Mouse (Mus musculus) midbrain, embryonic 10.5 days (tissue): ENCODE measurements around the gene Atp6v0a2. TPM values are rescaled to one million over a fixed set of nuclear protein-coding genes. Genes with fewer than 3 reads are reported as not detected.
A peak's percentile ranks its signal among the peaks of the same experiment; 100 is the strongest.
"Not testable (repeated sequence)": the region's sequence is repeated elsewhere in the genome, so short reads cannot be mapped to it uniquely, and the experiment has no call there.

ENCODE experiments used
- DNase-seq: peaks from one replicate; pipeline ENCODE4 v3.0.0-alpha.2; 2017; ENCODE audit warnings: low spot score
- H3K27ac ChIP-seq: fragments of 300-500 bp; sonication (generic); replicated peaks from 2 replicates; pipeline ENCODE4 v1.5.1; 2016; ENCODE audit warnings: mild to moderate bottlenecking
- H3K27me3 ChIP-seq: fragments of 300-500 bp; sonication (generic); 2 replicates; pipeline ENCODE4 v1.6.1; 2016; ENCODE audit warnings: low read depth, mild to moderate bottlenecking; ENCODE audit not compliant: poor library complexity, severe bottlenecking
- H3K36me3 ChIP-seq: fragments of 300-500 bp; sonication (generic); 2 replicates; pipeline ENCODE4 v1.6.1; 2016; ENCODE audit warnings: mild to moderate bottlenecking, moderate library complexity
- H3K4me1 ChIP-seq: fragments of 300-500 bp; sonication (generic); 2 replicates; pipeline ENCODE4 v1.6.1; 2016
- H3K4me3 ChIP-seq: fragments of 300-500 bp; sonication (generic); 2 replicates; pipeline ENCODE4 v1.5.1; 2016; ENCODE audit warnings: mild to moderate bottlenecking, moderate library complexity
- H3K9me3 ChIP-seq: fragments of 300-500 bp; sonication (generic); replicated peaks from 2 replicates; pipeline ENCODE4 v1.6.1; 2016; ENCODE audit warnings: mild to moderate bottlenecking
- WGBS: fragments of 180-500 bp; shearing (Covaris S2); methylation state at CpG from one replicate; pipeline ENCODE4 v1.1.7; 2016; 5-methylcytosine and 5-hydroxymethylcytosine counted together
- polyA plus RNA-seq: library from polyadenylated mRNA; unstranded; fragments of >200 nt; fragmentation: Nextera tagmentation; extraction: Ambion mirVana; gene quantifications from 2 replicates; pipeline ENCODE4 v1.2.1, GENCODE M21; 2016

Atp6v0a2 gene
- polyA plus RNA-seq, 1 experiment from 2014 or later = 46.6 TPM

- 74% methylated on average over 13 of the region's 13 CpGs for WGBS
These were observed 7.0 kb upstream of the Atp6v0a2 start for GRCm38 (mm10) chr5:124621362-124621761.

DNA sequence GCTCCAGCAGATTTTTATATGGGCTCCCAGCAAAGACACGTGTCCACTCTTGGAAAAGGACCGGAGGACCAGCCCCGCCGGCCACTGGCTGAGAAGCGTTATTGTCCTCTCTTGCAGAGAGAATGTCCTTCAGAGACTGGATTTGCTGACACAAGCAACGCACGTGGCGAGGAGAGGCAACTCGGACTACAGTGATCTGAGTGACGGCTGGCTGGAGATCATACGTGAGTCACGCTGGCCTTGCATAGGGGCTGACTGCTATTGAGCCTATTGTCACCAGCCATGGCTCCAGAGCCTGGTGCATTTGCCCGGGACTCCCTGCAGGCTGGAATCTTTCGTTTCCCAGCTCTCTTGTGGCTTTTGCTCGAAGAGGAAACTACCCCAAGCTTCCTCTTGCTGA is 5.5 kb upstream of the Atp6v0a2 start:
- no peak for DNase-seq
- Histone ChIP-seq H3K4me1 (peaks cover 1% of the 10 kb centered on the region), H3K4me3 (no peak overlapping the region), H3K36me3 (peaks cover 46% of the 10 kb centered on the region), H3K9me3 (no peaks in the 10 kb centered on the region), H3K27me3 (no peaks in the 10 kb centered on the region), H3K27ac (no peak overlapping the region)
- WGBS = 90% methylated on average over 15 of the region's 15 CpGs

More at GRCm38 (mm10) chr5:124621362-124621761, 7.0 kb upstream of the Atp6v0a2 start:
- Histone ChIP-seq H3K27ac (no peak overlapping the region), H3K4me1 (no peaks in the 10 kb centered on the region), H3K27me3 (no peaks in the 10 kb centered on the region), H3K9me3 (no peaks in the 10 kb centered on the region), H3K4me3 (no peak overlapping the region), H3K36me3 (peaks cover 52% of the 10 kb centered on the region)
- no peak for DNase-seq

DNA sequence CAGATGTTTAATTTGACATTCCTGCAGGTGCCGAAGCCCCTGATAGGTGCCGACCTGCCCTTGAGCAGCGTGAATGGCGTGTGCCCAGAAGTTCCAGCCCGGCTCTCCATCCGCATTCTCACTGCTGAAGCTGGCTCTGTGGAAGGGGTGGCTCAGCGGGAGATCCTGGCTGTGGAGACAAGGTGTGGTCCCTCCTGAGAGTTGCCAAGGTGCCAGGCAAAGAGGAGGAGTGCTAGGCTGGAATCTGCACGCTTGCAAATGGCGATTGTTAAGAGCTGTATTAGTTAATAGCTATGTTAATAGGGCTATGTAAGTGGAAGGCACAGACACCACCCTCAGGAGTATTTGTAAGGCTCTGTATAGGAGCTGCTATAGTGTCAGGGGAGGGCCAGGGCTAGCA is 4.1 kb upstream of the Atp6v0a2 start:
- Histone ChIP-seq H3K4me1 (peaks cover 9% of the 10 kb centered on the region), H3K36me3 (peaks cover 32% of the 10 kb centered on the region), H3K27me3 (no peaks in the 10 kb centered on the region), H3K27ac (no peak overlapping the region), H3K9me3 (no peaks in the 10 kb centered on the region), H3K4me3 (no peak overlapping the region)
- no peak for DNase-seq
- 91% methylated on average over 9 of the region's 9 CpGs for WGBS

DNA sequence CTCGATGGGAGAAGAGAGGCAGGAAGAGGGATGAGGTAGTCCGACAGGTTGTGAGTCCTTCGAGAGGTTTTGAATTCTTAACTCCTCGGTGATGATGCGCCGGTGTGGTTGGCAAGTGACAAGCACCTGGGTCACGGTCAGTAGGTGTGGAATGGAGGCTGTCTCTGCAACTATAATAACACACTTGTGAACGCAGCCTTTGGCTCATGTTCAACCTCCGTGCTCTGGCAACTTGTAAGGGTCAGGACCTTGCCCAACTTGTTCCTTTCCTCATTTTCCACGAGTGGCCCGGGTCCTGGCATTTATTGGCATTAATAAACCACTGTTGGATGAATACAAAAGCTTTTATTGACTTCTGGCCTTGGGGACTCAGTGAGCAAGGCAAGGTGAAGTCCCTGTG is 1.3 kb downstream of the Atp6v0a2 start:
- Histone ChIP-seq H3K27me3 (no peaks in the 10 kb centered on the region), H3K9me3 (no peaks in the 10 kb centered on the region), H3K27ac (peak overlapping the region; percentile 80; the same call in 1 of the 2 replicates), H3K36me3 (peaks cover 40% of the 10 kb centered on the region), H3K4me1 (peaks cover 21% of the 10 kb centered on the region), H3K4me3 (peak overlapping the region; percentile 94)
- 36% methylated on average over 11 of the region's 11 CpGs for WGBS
- DNase-seq = no peak

DNA sequence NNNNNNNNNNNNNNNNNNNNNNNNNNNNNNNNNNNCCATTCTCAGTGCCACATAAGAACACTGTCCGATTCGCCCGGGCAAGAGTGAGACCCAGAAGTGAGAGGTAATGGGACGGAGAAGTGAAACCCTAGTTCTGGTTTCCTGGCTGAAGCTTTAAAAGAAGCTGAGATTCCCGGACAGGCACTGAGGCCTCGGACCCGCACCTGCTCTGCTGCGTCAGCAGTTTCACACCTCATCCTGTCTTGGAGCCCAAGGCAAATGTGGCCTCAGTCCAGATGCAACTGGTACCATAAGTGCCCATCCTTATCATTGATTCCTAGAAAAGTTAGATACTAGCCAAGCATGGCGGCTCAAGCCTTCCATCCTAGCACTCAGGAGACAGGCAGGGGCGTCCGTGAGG is 3.3 kb downstream of the Atp6v0a2 start:
- Histone ChIP-seq H3K27ac (no peak overlapping the region), H3K4me3 (no peak overlapping the region), H3K27me3 (no peaks in the 10 kb centered on the region), H3K9me3 (no peaks in the 10 kb centered on the region), H3K4me1 (peaks cover 21% of the 10 kb centered on the region), H3K36me3 (peaks cover 49% of the 10 kb centered on the region)
- no peak for DNase-seq
- 88% methylated on average over 11 of the region's 11 CpGs for WGBS

GRCm38 (mm10) chr5:124632461-124632860 is 4.1 kb downstream of the Atp6v0a2 start:
- 83% methylated on average over 5 of the region's 5 CpGs for WGBS

DNA sequence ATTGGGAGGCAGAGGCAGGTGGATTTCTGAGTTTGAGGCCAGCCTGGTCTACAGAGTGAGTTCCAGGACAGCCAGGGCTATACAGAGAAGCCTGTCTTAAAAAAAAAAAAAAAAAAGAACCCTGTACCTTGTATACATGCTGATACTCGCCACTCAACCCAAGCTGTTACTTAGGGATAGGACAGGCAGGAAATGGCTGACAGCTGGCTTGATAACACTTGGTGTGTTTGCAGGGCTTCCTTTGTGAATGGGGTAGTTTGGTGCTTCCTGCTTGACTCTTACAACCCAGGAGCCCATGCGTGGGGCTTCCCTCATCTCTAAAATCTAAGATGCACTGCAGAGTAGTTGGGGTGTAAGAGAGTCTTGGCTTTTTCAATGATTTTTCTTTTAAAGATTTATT is 5.0 kb downstream of the Atp6v0a2 start:
- 78% methylated on average over 2 of the region's 2 CpGs for WGBS

More at GRCm38 (mm10) chr5:124632461-124632860, 4.1 kb downstream of the Atp6v0a2 start:
- peaks cover 50% of the 10 kb centered on the region for H3K36me3 ChIP-seq
- H3K27ac ChIP-seq = no peak overlapping the region
- no peaks in the 10 kb centered on the region for H3K27me3 ChIP-seq
- DNase-seq = no peak
- H3K4me3 ChIP-seq = no peak overlapping the region
- no peaks in the 10 kb centered on the region for H3K9me3 ChIP-seq
- H3K4me1 ChIP-seq = peaks cover 21% of the 10 kb centered on the region

GRCm38 (mm10) chr5:124635068-124635467 is 6.7 kb downstream of the Atp6v0a2 start:
- H3K27ac ChIP-seq, H3K4me1 ChIP-seq, H3K27me3 ChIP-seq, H3K9me3 ChIP-seq, DNase-seq, H3K4me3 ChIP-seq: not testable (repeated sequence)
- 87% methylated on average over 4 of the region's 4 CpGs for WGBS
- H3K36me3 ChIP-seq = peaks cover 76% of the 10 kb centered on the region

More for the DNA sequence above, 5.0 kb downstream of the Atp6v0a2 start:
- H3K27me3 ChIP-seq = no peaks in the 10 kb centered on the region
- H3K36me3 ChIP-seq = peaks cover 59% of the 10 kb centered on the region
- DNase-seq = no peak
- H3K4me1 ChIP-seq = peaks cover 14% of the 10 kb centered on the region
- no peaks in the 10 kb centered on the region for H3K9me3 ChIP-seq
- no peak overlapping the region for H3K27ac ChIP-seq
- H3K4me3 ChIP-seq = no peak overlapping the region

GRCm38 (mm10) chr5:124636139-124636538 is 7.8 kb downstream of the Atp6v0a2 start:
- H3K9me3 ChIP-seq = no peaks in the 10 kb centered on the region
- H3K4me1 ChIP-seq = no peaks in the 10 kb centered on the region
- no peaks in the 10 kb centered on the region for H3K27me3 ChIP-seq
- no peak overlapping the region for H3K27ac ChIP-seq
- 90% methylated on average over 3 of the region's 3 CpGs for WGBS
- DNase-seq = no peak
- H3K4me3 ChIP-seq = no peak overlapping the region
- peaks cover 83% of the 10 kb centered on the region for H3K36me3 ChIP-seq

DNA sequence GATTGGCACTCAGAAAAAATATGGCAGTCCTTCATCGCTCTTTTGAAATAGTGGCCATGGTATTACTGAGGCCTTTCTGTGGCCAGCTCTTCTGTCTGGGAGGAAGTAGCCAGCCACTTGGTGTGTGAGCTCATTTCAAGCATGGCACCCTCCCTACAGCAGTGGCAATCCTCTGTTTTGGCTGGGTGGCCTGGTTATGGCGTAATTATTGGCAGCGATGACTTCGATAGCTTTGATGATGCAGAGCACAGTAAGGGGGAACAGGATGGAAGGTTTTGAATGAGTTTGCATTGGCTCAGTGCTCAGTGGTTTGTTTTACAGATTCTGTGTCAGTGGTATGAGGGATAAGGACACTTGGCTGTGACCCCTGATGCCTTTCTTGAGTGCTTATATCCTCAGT is 8.3 kb downstream of the Atp6v0a2 start:
- peaks cover 88% of the 10 kb centered on the region for H3K36me3 ChIP-seq
- no peaks in the 10 kb centered on the region for H3K4me1 ChIP-seq
- H3K4me3 ChIP-seq = no peak overlapping the region
- no peaks in the 10 kb centered on the region for H3K27me3 ChIP-seq
- H3K27ac ChIP-seq = no peak overlapping the region
- DNase-seq = no peak
- no peaks in the 10 kb centered on the region for H3K9me3 ChIP-seq
- WGBS = 95% methylated on average over 4 of the region's 4 CpGs

- Histone ChIP-seq H3K9me3 (no peaks in the 10 kb centered on the region), H3K27me3 (no peaks in the 10 kb centered on the region), H3K4me3 (no peak overlapping the region), H3K4me1 (no peaks in the 10 kb centered on the region), H3K27ac (no peak overlapping the region), H3K36me3 (peaks cover 94% of the 10 kb centered on the region)
- no peak for DNase-seq
- 97% methylated on average over 11 of the region's 11 CpGs for WGBS
These were observed 8.9 kb downstream of the Atp6v0a2 start for GRCm38 (mm10) chr5:124637300-124637699.

GRCm38 (mm10) chr5:124637836-124638235 is 9.5 kb downstream of the Atp6v0a2 start:
- WGBS = 97% methylated on average over 13 of the region's 13 CpGs
- Histone ChIP-seq H3K27ac (no peak overlapping the region), H3K36me3 (peaks cover 99% of the 10 kb centered on the region), H3K27me3 (no peaks in the 10 kb centered on the region), H3K4me1 (no peaks in the 10 kb centered on the region), H3K9me3 (no peaks in the 10 kb centered on the region), H3K4me3 (no peak overlapping the region)
- DNase-seq = no peak

DNA sequence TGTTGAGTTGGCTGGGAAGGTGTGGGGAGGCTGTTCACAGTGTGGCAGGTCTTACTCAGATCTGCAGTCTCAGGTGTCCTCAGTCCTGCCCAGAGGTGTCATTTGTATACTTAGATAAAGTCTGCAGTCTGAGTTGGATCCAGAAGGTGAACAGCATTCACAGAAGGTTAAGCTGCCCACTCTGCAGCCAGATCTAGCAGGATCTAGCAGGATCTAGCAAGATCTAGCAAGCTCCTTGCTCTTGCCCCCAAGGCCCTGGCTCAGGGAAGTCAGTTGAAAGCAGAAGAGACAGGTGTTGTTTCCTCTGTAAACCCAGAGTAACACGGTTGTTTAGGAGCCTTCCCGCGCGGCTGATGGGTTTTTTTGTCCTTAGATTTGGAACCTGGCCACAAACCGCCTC is 85.4 kb downstream of the Atp6v0a2 start:
- peaks cover 3% of the 10 kb centered on the region; the same call in 1 of the 2 replicates for H3K9me3 ChIP-seq
- no peak overlapping the region for H3K27ac ChIP-seq
- H3K4me1 ChIP-seq = no peaks in the 10 kb centered on the region
- WGBS = 91% methylated on average over 5 of the region's 5 CpGs
- no peak for DNase-seq
- H3K4me3 ChIP-seq = no peak overlapping the region
- H3K36me3 ChIP-seq = peaks cover 84% of the 10 kb centered on the region
- no peaks in the 10 kb centered on the region for H3K27me3 ChIP-seq

DNA sequence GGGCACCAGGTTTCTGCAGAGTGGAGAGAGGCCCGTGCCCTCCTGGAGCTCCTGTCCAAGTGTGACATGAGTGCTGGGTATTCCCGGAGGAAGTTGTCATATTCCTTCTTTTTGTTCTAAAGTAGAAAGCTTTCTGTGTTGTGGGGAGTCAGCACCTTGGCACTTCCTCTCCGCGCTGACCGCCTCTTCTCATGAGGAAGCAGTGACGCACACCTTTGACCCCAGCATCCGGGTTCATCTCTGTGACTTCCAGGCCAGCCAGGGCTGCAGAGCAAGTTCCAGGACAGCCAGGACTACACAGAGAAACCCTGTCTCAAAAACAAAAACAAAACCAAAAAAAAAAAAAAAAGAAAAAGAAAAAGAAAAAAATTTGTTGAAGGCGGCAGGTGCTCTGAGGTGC is 86.8 kb downstream of the Atp6v0a2 start:
- Histone ChIP-seq H3K27ac (no peak overlapping the region), H3K4me3 (no peak overlapping the region), H3K9me3 (peaks cover 3% of the 10 kb centered on the region; the same call in 1 of the 2 replicates), H3K4me1 (no peaks in the 10 kb centered on the region), H3K27me3 (no peaks in the 10 kb centered on the region), H3K36me3 (peaks cover 98% of the 10 kb centered on the region)
- 97% methylated on average over 8 of the region's 8 CpGs for WGBS
- DNase-seq = no peak
